16 mouse cellular contexts compared by ENCODE assay signal in genomic region chr7:55792280-55792679, GRCm38 (mm10). TPM values are rescaled to one million over a fixed set of nuclear protein-coding genes. Genes with fewer than 3 reads are reported as not detected.
A peak's percentile ranks its signal among the peaks of the same experiment; 100 is the strongest.
DNase-seq lines count a peak whose midpoint lies in the region; ATAC-seq and TF ChIP-seq lines count a peak whose summit lies in the region.
"Had no signal": no experiment of that assay in that cellular context is flagged by ENCODE, and none has a peak within 500 bp of the region (broad histone marks: within the 10 kb centered on the region; RNA-seq: fewer than 3 reads in every experiment).

No protein-coding gene starts in this region.

- peak; percentile 82 for DNase-seq in heart, adult 11 months
- no peak for DNase-seq in heart, adult 18-20 months
- DNase-seq in midbrain, embryonic 11.5 days (ENCODE audit: low spot score, missing footprints) = no peak
- no peak for DNase-seq in lung, adult 2 months
- no peak for DNase-seq in thymus, postnatal 4 days
- DNase-seq: cerebellum, adult 9-11 months; gastrocnemius, postnatal 36 days; lung, embryonic 14.5 days; thymus, postnatal 36 days had no signal

- H3K4me2 ChIP-seq in midbrain, embryonic 12.5 days (replicated peaks) = no peak overlapping the region
- no peak overlapping the region for H3K4me2 ChIP-seq in midbrain, embryonic 11.5 days
- H3K4me2 ChIP-seq in forebrain, embryonic 13.5 days = no peak overlapping the region
- H3K4me2 ChIP-seq in midbrain, embryonic 15.5 days = no peak overlapping the region
- H3K4me2 ChIP-seq: limb, embryonic 15.5 days; lung, embryonic 14.5 days had no signal

- no peak for TF ChIP-seq CTCF in lung, adult 2 months (IDR thresholded peaks at IDR 0.05; ENCODE audit: insufficient read depth, low read length)

- H3K4me1 ChIP-seq in midbrain, embryonic 12.5 days = peaks cover 14% of the 10 kb centered on the region
- peaks cover 8% of the 10 kb centered on the region for H3K4me1 ChIP-seq in midbrain, embryonic 11.5 days (ENCODE audit: control insufficient read depth, insufficient read depth, low read length)
- peaks cover 16% of the 10 kb centered on the region for H3K4me1 ChIP-seq in forebrain, embryonic 13.5 days
- peaks cover 19% of the 10 kb centered on the region for H3K4me1 ChIP-seq in midbrain, embryonic 15.5 days
- peaks cover 5% of the 10 kb centered on the region; the same call in 1 of the 2 replicates for H3K4me1 ChIP-seq in lung, adult 2 months (ENCODE audit: control insufficient read depth, insufficient read depth, low read length)

- H3K27ac ChIP-seq in midbrain, embryonic 12.5 days (replicated peaks) = 0 out of 2 replicates have a peak overlapping the region, but pooled peaks have one; percentile 1
- no peak overlapping the region; the same call in 1 of the 2 replicates for H3K27ac ChIP-seq in midbrain, embryonic 11.5 days (ENCODE audit: low read depth, low read length)
- H3K27ac ChIP-seq in forebrain, embryonic 13.5 days = peak overlapping the region; percentile 11; the same call in 1 of the 2 replicates
- 0 out of 2 replicates have a peak overlapping the region, but pooled peaks have one; percentile 2 for H3K27ac ChIP-seq in midbrain, embryonic 15.5 days
- H3K27ac ChIP-seq: kidney, postnatal 0 days; limb, embryonic 15.5 days; neural tube, embryonic 15.5 days had no signal

- TF ChIP-seq POLR2A in lung, adult 2 months (IDR thresholded peaks at IDR 0.05; ENCODE audit: borderline replicate concordance, extremely low read depth, low read depth, low read length) = no peak

- H3K9me3 ChIP-seq in midbrain, embryonic 12.5 days = no peaks in the 10 kb centered on the region
- no peaks in the 10 kb centered on the region for H3K9me3 ChIP-seq in midbrain, embryonic 11.5 days (ENCODE audit: control insufficient read depth, low read length)
- H3K9me3 ChIP-seq in forebrain, embryonic 13.5 days (replicated peaks) = no peaks in the 10 kb centered on the region
- H3K9me3 ChIP-seq in midbrain, embryonic 15.5 days = no peaks in the 10 kb centered on the region
- H3K9me3 ChIP-seq: limb, embryonic 15.5 days; neural tube, embryonic 15.5 days had no signal

- 67% methylated on average over 3 of the region's 3 CpGs for WGBS in midbrain, embryonic 12.5 days
- 73% methylated on average over 3 of the region's 3 CpGs for WGBS in midbrain, embryonic 11.5 days
- 75% methylated on average over 3 of the region's 3 CpGs for WGBS in forebrain, embryonic 13.5 days
- 46% methylated on average over 3 of the region's 3 CpGs for WGBS in midbrain, embryonic 15.5 days
- WGBS in lung, adult 2 months = 84% methylated on average over 3 of the region's 3 CpGs

- H3K36me3 ChIP-seq in midbrain, embryonic 12.5 days = peaks cover 14% of the 10 kb centered on the region
- peaks cover 13% of the 10 kb centered on the region; the same call in 1 of the 2 replicates for H3K36me3 ChIP-seq in midbrain, embryonic 11.5 days (ENCODE audit: control insufficient read depth, insufficient read depth, low read length)
- peaks cover 14% of the 10 kb centered on the region for H3K36me3 ChIP-seq in forebrain, embryonic 13.5 days (ENCODE audit: poor library complexity, severe bottlenecking)
- peaks cover 13% of the 10 kb centered on the region for H3K36me3 ChIP-seq in midbrain, embryonic 15.5 days (replicated peaks)

- no peak for ATAC-seq in midbrain, embryonic 12.5 days (ENCODE audit: low FRiP score, low read depth)
- no peak for ATAC-seq in midbrain, embryonic 11.5 days (ENCODE audit: low FRiP score)
- ATAC-seq in forebrain, embryonic 13.5 days = no peak
- ATAC-seq in midbrain, embryonic 15.5 days (replicated peaks) = no peak

- no peak overlapping the region for H3K9ac ChIP-seq in midbrain, embryonic 12.5 days (replicated peaks)
- H3K9ac ChIP-seq in midbrain, embryonic 11.5 days (ENCODE audit: low read length) = no peak overlapping the region; the same call in 1 of the 2 replicates
- no peak overlapping the region for H3K9ac ChIP-seq in forebrain, embryonic 13.5 days
- H3K9ac ChIP-seq in midbrain, embryonic 15.5 days = no peak overlapping the region
- H3K9ac ChIP-seq: limb, embryonic 15.5 days; lung, embryonic 14.5 days; neural tube, embryonic 15.5 days had no signal

- H3K4me3 ChIP-seq in midbrain, embryonic 12.5 days = no peak overlapping the region
- no peak overlapping the region for H3K4me3 ChIP-seq in midbrain, embryonic 11.5 days (ENCODE audit: low read depth, low read length)
- H3K4me3 ChIP-seq in forebrain, embryonic 13.5 days = no peak overlapping the region
- no peak overlapping the region for H3K4me3 ChIP-seq in midbrain, embryonic 15.5 days
- no peak overlapping the region for H3K4me3 ChIP-seq in lung, adult 2 months (replicated peaks; ENCODE audit: extremely low read depth, low read depth, low read length)
- H3K4me3 ChIP-seq: erythroblast, embryonic 14.5 days; limb, embryonic 15.5 days; neural tube, embryonic 15.5 days had no signal

- H3K27me3 ChIP-seq in midbrain, embryonic 12.5 days = no peaks in the 10 kb centered on the region
- no peaks in the 10 kb centered on the region for H3K27me3 ChIP-seq in midbrain, embryonic 11.5 days (ENCODE audit: control insufficient read depth, insufficient read depth, low read length)
- no peaks in the 10 kb centered on the region for H3K27me3 ChIP-seq in forebrain, embryonic 13.5 days
- no peaks in the 10 kb centered on the region for H3K27me3 ChIP-seq in midbrain, embryonic 15.5 days (replicated peaks)
- H3K27me3 ChIP-seq: limb, embryonic 15.5 days; neural tube, embryonic 15.5 days had no signal

RNA-seq across cellular contexts. Expression of gene Tubgcp5, which starts 1.7 kb away (rescaled TPM):
- total RNA-seq in heart, adult 18-20 months (2021) = 1 to 10 TPM; 8.0 to 9.3 TPM
- 45.0 and 45.8 TPM in 2 replicates for polyA plus RNA-seq in midbrain, embryonic 12.5 days (2016; fragmentation: Nextera tagmentation; extraction: Ambion mirVana)
- polyA plus RNA-seq in midbrain, embryonic 11.5 days (2014; fragmentation: Nextera tagmentation; extraction: Ambion mirVana) = 31.8 and 37.4 TPM in 2 replicates
- polyA plus RNA-seq in forebrain, embryonic 13.5 days (2015; fragmentation: Nextera tagmentation; extraction: Ambion mirVana) = 39.0 and 39.3 TPM in 2 replicates
- polyA plus RNA-seq in midbrain, embryonic 15.5 days (2015; fragmentation: Nextera tagmentation; extraction: Ambion mirVana) = 36.1 and 42.9 TPM in 2 replicates
- 2.5 and 3.6 TPM in 2 replicates for polyA plus RNA-seq in lung, adult 2 months (2012; rRNA removed)

RNA-seq across cellular contexts. Expression of gene Siglech, which starts 24.3 kb away (rescaled TPM):
- total RNA-seq in heart, adult 18-20 months (2021) = 1 to 10 TPM in 1 of 2 experiments, under 1 TPM in 1; 0.20 to 2.1 TPM
- polyA plus RNA-seq in midbrain, embryonic 12.5 days (2016; fragmentation: Nextera tagmentation; extraction: Ambion mirVana) = 1.1 and 1.2 TPM in 2 replicates
- 0.96 and 1.0 TPM in 2 replicates for polyA plus RNA-seq in midbrain, embryonic 11.5 days (2014; fragmentation: Nextera tagmentation; extraction: Ambion mirVana)
- polyA plus RNA-seq in forebrain, embryonic 13.5 days (2015; fragmentation: Nextera tagmentation; extraction: Ambion mirVana) = 1.4 and 1.7 TPM in 2 replicates
- polyA plus RNA-seq in midbrain, embryonic 15.5 days (2015; fragmentation: Nextera tagmentation; extraction: Ambion mirVana) = 1.8 and 2.2 TPM in 2 replicates
- 4.3 and 5.0 TPM in 2 replicates for polyA plus RNA-seq in lung, adult 2 months (2012; rRNA removed)
- polyA plus RNA-seq: erythroblast, embryonic 14.5 days had no signal

RNA-seq across cellular contexts. Expression of gene Cyfip1, which starts 49.3 kb away (rescaled TPM):
- total RNA-seq in heart, adult 18-20 months (2021) = 10 to 100 TPM; 29.6 to 35.5 TPM
- polyA plus RNA-seq in midbrain, embryonic 12.5 days (2016; fragmentation: Nextera tagmentation; extraction: Ambion mirVana) = 73.3 and 79.9 TPM in 2 replicates
- 80.6 and 81.4 TPM in 2 replicates for polyA plus RNA-seq in midbrain, embryonic 11.5 days (2014; fragmentation: Nextera tagmentation; extraction: Ambion mirVana)
- polyA plus RNA-seq in forebrain, embryonic 13.5 days (2015; fragmentation: Nextera tagmentation; extraction: Ambion mirVana) = 65.2 and 67.2 TPM in 2 replicates
- polyA plus RNA-seq in midbrain, embryonic 15.5 days (2015; fragmentation: Nextera tagmentation; extraction: Ambion mirVana) = 47.6 and 48.9 TPM in 2 replicates
- polyA plus RNA-seq in lung, adult 2 months (2012; rRNA removed) = 46.5 and 66.8 TPM in 2 replicates
